Mouse (Mus musculus): Measurements from ENCODE around the gene Pkdcc.

Pkdcc gene

DNA sequence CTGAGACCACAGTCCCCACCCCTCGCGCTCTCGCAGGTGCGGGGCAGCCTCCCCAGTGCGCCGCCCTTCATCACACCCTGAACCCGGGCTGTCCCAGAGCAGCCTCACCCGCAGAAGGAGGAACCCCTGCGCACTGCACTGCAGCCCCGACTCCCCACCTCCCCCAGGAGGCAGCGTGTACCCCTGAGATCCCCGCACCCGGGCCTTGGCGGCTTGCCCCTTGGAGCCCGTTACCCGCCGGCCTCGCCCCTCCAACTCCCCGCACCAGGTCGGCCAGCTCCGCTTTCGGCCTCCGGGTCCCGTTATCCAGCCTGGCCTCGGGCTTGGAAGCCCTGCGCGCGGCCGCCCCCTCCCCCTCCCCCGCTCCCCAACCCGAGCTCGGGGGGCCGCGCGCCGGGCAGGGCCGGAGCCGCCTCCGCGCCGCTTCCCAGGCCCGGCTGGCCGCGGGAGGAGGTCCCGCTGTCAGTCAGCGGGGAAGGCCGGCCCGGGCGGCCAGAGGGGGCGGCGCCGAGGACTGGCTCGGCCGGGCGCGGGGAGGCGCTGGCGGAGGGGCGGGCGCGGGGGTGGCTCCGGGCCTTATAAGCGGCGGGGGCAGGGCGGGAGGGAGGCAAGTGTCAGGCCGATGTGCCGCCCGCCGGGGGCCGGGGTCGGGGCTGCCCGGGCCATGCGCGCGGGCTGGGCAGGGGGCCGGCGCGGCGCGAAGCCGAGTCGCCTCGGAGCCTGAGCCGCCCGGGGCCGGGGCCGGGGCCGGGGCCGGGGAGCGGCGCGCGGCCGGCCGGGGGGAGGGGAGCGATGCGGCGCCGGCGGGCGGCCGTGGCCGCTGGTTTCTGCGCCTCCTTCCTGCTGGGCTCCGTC, at the start of gene Pkdcc:
Gene Pkdcc, plus strand, starts transcription at position 619 of the 855 bp plus-strand sequence.
- DNase-seq (ENCODE audit: low spot score in 2 of 2): peak in 1 of 2 experiments; percentile 60

- DNase-seq (ENCODE audit: low spot score in 2 of 2): no peak
Measured at GRCm38 (mm10) chr17:83166195-83166594, 48.9 kb upstream of the Pkdcc start.

GRCm38 (mm10) chr17:83176146-83176545, 38.9 kb upstream of the Pkdcc start:
- DNase-seq (ENCODE audit: low spot score in 2 of 2): no peak

DNA sequence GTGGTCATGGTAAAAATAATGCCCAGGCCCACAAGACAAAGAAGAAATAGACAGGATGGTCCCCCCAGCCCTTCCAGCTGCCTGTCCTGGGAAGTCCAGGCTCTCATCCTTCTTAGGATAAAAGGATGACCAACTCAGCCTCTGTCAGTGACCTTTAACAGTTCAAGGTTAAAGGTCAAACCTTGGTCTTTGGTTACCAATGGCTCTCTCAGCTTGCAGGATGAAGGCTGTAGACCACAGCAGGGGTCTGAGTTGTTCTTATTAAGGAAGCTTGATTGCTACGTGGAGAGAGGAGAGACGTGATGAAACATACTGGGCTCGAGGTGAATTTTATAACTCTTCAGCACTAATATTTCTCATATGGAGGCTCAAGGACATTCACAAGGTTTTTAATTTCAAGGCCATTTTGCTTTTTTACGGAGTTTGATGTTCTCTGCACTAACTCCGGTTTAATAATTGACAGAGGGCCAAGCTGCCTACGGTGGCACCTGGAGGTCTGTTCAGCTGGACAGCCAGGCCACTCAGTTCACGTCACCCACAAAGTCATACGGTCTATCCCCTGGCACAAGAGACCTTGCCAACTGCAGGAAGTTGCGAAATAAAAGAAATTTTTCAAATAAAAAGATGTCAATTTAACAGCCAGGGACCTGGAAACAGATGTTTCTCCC, 36.5 kb upstream of the Pkdcc start:
- DNase-seq (ENCODE audit: low spot score in 2 of 2): no peak

- DNase-seq (ENCODE audit: low spot score in 2 of 2): no peak
Measured at GRCm38 (mm10) chr17:83179151-83179531, 36.0 kb upstream of the Pkdcc start.

GRCm38 (mm10) chr17:83179569-83179968, 35.5 kb upstream of the Pkdcc start:
- no peak for DNase-seq (ENCODE audit: low spot score in 2 of 2)

DNA sequence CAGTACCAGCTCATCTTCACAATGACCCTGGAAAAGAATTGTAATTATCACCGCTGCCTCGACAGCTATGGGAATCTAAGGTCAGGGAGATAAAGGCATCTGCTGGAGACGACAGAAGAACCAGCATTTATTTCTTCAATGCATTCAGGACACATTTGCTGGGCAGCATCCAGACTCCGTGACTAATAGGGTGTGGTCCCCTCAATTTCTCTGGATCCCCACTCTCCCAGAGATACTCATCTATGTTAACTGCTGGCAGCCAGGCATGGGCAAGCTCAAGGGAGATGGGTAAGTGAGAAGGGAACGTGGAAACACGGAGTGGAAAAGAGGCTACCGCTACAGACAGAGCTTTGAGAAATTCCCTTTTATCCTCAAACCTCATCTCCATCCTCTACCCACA, 34.0 kb upstream of the Pkdcc start:
- DNase-seq (ENCODE audit: low spot score in 2 of 2): no peak

GRCm38 (mm10) chr17:83181592-83181991, 33.5 kb upstream of the Pkdcc start:
- no peak for DNase-seq (ENCODE audit: low spot score in 2 of 2)

- no peak for DNase-seq (ENCODE audit: low spot score in 2 of 2)
Measured at GRCm38 (mm10) chr17:83182061-83182664, 32.9 kb upstream of the Pkdcc start.

DNA sequence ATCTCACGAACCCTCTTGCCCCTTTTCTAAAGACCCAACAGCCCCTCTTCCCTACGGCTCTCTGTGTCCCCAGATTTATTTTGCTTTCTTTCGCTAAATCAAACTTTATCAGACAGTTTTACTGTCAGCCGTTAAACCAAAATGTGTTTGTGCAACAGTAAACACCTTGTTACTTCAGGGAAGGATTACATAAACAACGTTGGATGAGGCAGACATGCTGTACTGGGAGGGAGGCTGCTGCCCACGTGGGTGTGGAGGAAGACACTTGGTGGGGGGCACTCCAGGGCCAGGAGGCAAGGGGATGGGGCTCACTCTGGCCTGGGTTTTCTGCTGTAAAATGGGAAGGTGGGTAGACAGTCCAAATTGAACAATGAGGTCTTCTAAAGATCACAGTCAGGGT, 32.3 kb upstream of the Pkdcc start:
- DNase-seq (ENCODE audit: low spot score in 2 of 2): no peak

GRCm38 (mm10) chr17:83187751-83188565, 27.1 kb upstream of the Pkdcc start:
- no peak for DNase-seq (ENCODE audit: low spot score in 2 of 2)

- no peak for DNase-seq (ENCODE audit: low spot score in 2 of 2)
Measured at GRCm38 (mm10) chr17:83190810-83191209, 24.3 kb upstream of the Pkdcc start.

- no peak for DNase-seq (ENCODE audit: low spot score in 2 of 2)
Measured at GRCm38 (mm10) chr17:83194491-83194890, 20.6 kb upstream of the Pkdcc start.

DNA sequence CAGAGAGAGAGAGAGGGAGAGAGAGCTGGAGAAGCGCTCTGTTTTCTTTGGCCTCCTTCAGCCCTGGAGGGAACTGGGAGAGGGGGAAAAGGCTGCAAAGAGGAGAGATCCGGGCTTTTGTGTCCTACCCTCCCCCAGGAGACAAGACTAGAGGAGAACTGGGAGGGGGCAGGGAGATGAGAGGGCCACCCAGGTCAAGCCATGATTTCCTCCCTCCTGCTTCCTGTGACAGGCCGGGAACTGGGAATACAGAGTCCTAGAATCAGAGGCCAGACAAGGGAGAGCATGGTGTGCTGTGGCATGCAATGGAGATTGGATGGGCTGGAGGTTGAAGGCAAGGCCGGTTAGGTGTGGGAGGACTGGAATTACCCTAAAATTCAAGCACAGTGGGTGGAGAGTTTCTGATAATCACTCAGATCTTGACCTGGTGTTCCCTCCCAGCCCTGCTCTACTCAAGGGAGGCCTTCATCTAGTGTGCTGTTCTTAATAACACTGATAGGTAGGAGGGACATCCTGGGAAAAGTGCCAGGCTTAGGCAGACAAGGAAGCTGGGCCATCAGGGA, 17.6 kb upstream of the Pkdcc start:
- DNase-seq (ENCODE audit: low spot score in 2 of 2): no peak

- DNase-seq (ENCODE audit: low spot score in 2 of 2): no peak
Measured at GRCm38 (mm10) chr17:83200469-83200868, 14.6 kb upstream of the Pkdcc start.

GRCm38 (mm10) chr17:83201257-83201656, 13.8 kb upstream of the Pkdcc start:
- DNase-seq (ENCODE audit: low spot score in 2 of 2): no peak

GRCm38 (mm10) chr17:83203692-83204383, 11.3 kb upstream of the Pkdcc start:
- no peak for DNase-seq (ENCODE audit: low spot score in 2 of 2)

- DNase-seq (ENCODE audit: low spot score in 2 of 2): no peak
Measured at GRCm38 (mm10) chr17:83207296-83207695, 7.8 kb upstream of the Pkdcc start.

DNA sequence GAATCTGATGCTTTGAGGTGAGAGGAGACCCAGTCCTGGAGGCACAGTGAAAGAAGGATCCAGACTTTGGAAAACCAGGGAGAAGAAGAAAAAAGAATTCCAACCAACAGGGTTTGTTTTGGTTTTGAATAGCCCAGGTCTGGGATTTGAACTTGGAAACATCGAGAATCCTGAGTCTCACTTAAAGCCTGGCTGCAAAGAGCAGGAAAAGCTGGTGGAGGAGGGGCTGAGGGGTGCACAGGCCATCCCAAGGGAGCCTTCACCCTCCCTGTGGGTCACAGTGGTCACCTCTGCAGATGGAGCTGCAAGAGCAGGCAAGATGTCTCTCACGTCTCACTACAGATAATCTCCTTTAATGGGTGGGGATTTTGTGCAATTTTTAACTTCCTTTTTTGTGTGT, 6.6 kb upstream of the Pkdcc start:
- DNase-seq (ENCODE audit: low spot score in 2 of 2): no peak

DNA sequence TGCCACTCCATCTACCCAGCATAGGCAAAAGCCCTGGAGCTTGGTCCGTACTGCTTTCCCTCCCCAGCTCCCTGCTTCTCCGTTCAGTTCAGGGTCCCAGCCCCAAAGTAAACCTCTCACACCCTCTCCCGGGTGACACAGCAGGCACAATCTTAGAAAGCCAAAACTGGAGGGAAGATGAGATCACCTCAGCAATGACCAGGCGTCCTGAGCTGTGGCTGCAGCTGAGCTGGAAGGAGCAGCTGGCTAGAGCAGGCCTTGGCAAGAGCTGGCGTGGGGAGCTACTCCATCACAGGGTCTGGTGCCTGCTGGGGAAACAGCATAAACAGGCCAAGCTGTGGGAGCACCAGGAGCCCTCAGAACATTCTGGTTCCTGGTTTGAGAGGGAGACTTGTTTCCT, 4.6 kb upstream of the Pkdcc start:
- no peak for DNase-seq (ENCODE audit: low spot score in 2 of 2)

GRCm38 (mm10) chr17:83211196-83211595, 3.9 kb upstream of the Pkdcc start:
- DNase-seq (ENCODE audit: low spot score in 2 of 2): no peak
